Mouse (Mus musculus) left cerebral cortex, adult 11 months (tissue): ENCODE results near the gene Hist1h2bc.
A peak's percentile ranks its signal among the peaks of the same experiment; 100 is the strongest.

Experiments used
- DNase-seq: peaks from one replicate; pipeline ENCODE4 v3.0.0; 2022; ENCODE audit warnings: low spot score

The Hist1h2bc gene

DNA sequence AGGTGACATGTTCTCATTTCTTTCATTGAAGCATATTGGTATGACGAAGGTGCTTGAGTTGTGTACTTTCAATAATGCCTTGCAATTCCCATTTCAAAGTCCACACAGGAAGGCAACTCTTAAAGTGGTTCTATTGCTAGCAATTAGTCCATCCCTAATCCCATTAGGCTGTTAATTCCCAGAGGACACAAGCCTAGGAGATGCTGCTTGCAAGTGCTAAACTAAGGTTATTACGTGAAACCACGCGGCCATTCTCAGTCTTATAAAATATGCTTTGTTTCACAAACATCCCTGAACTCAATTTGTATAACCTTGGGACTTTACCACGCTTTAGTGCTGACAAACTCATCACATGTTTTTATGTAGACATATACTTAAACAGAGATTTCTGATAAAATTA lies 53.1 kb downstream of the Hist1h2bc start:
- DNase-seq: no peak

DNA sequence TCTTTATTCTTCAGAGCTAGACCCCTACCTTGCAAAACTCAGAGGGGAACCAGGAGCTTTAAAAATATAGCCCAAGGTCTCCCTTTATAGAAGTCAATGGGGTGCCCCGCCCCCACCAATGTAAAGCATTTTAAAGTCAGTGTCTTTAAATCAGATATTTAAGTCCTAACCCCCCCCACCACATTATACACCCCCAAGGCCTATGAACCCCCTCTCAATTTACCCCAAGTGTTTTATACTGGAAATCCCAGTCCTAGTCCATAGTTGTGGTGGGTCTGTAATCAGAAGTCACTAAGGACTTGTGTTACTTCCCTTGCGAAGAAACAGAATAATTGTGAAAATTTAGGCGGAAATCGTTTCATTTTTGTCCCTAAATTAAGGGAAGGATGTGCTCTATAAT lies 54.0 kb downstream of the Hist1h2bc start:
- DNase-seq: no peak

DNA sequence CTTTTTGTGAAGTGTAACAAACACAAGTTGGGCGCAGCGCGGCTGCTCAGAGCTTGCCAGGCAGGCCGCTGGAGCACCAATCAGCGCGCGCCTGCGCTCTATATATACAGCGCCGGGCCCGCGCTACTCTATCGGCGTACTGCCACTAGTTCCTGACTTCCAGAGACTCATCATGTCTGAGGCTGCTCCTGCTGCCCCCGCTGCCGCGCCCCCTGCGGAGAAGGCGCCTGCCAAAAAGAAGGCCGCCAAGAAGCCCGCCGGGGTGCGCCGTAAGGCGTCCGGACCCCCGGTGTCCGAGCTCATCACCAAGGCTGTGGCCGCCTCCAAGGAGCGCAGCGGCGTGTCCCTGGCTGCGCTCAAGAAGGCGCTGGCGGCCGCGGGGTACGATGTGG lies 54.7 kb downstream of the Hist1h2bc start, which contains the start of gene Hist1h1c:
Gene Hist1h1c, plus strand, starts transcription at position 132 of the 392 bp plus-strand sequence.
- DNase-seq: peak; percentile 84

GRCm38 (mm10) chr13:23739069-23739921 lies 55.3 kb downstream of the Hist1h2bc start:
- DNase-seq: peak; percentile 94

DNA sequence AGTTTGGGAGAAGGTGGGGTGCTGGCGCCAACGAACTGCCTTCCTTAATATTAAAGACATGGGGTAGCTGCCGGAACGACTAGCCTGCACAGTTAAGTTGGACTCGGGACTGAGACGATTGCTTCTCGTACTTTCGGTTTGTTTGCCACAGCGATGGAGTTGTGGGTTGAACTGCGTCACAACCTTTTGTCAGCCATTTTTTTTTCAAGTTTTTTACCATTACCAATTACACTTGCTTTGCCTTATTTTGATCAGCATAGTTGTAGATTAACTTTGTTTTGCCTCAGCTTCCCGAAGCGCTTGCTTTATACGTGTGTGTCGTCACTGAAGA lies 55.9 kb downstream of the Hist1h2bc start:
- no peak for DNase-seq

DNA sequence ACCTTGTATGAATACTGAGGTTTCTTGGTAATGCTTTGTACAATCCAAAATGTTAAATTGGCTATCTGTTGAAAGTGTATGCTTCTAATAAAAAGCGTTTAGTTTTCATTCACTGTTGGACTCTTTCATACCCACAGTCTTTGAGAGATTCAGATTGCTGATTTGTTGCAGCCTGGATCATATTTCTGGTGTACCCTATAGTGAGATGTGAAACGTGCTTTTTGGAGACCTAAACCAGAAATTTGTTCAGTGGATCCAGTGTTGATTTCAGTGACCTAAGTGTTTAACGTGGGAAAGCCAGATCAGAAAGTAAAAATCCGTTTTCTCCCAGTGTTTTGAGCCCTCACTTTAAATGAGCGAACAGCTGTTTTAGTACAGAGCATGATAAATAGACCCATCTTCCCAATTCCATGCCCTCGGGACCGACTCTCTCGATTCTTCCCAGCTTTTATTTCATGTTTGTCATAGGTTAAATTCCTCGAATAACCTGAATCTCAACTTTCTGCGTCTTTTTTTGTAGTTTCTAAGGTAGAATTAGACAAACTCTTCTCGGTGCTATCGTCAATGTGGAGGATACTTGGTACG lies 56.3 kb downstream of the Hist1h2bc start:
- no peak for DNase-seq

DNA sequence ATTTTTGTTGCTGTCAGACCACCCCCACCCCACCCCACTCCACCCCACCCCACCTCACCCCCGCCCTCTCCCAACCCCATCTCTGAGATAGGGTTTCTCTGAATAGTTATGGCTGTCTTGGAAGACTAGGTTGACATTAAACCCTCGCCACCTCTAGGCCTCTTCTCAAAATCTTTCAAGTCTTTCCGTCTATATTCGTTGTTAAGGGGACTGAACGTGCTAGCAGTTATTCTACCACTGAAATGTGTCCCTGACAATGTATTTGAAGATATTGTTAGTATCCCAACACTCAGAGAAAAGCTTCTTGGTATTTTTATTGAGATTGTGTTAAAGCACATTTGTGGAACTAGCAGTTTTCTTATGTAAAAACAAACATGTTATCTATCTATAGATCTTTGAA lies 56.9 kb downstream of the Hist1h2bc start:
- DNase-seq: no peak

GRCm38 (mm10) chr13:23742007-23742406 lies 58.0 kb downstream of the Hist1h2bc start:
- no peak for DNase-seq
